Mouse (Mus musculus): Measurements from ENCODE around the gene Rbm24.

DNA sequence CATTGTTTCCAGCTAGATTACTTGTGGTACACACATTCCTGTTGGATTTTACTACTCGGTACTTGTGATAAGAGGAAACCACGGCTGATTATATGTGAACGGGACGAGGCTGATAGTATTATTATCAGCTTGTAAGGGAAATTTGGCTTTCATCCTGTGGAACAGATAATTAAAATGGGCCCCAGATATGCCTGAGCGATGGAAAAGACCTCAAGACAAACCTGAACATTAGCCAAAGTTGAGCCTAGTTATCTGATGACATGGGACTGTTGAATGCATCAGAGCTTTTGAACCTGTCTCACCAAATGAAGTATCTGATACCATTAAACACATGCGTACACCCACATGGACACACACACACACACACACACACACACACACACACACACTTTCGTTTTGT is 45.4 kb upstream of the Rbm24 start:
- TF ChIP-seq CTCF (IDR thresholded peaks at IDR 0.05; ENCODE audit: low read depth, low read length): no peak
- TF ChIP-seq POLR2A (IDR thresholded peaks at IDR 0.05; ENCODE audit: extremely low read depth, insufficient read depth, low read length): no peak
